Mouse (Mus musculus): ENCODE measurements around the gene Zmiz1.

- no peak for TF ChIP-seq POLR2A (IDR thresholded peaks at IDR 0.05; ENCODE audit: borderline replicate concordance, low read depth, low read length)
- TF ChIP-seq CTCF (IDR thresholded peaks at IDR 0.05; ENCODE audit: low read depth, low read length): no peak
These were observed 33.7 kb downstream of the Zmiz1 start for GRCm38 (mm10) chr14:25492567-25493279.

All from bone marrow macrophage, adult 2 months (primary cell).